Mouse (Mus musculus): ENCODE measurements around the gene Asic2.

Gene Asic2

DNA sequence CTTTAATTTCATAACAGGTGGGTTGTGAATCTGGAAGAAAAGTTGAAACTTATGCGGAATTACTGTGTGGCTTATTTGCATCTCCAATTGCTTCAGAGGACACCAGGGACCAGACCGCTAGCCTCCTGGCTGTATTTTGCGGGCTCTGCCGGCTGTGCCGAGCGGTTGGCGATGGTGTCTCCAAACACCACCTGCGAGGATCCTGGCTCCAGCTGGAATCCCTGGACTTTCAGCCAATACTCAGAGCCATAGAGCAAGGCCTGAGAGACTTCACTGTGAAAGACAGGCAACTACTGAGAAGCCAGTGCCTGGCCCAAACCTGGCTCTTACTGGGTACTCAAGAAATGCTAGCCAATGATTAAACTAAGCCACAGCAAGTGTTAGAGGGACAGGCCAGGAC is 953.5 kb downstream of the Asic2 start:
- no peak for DNase-seq (ENCODE audit: low read depth, low spot score)

DNA sequence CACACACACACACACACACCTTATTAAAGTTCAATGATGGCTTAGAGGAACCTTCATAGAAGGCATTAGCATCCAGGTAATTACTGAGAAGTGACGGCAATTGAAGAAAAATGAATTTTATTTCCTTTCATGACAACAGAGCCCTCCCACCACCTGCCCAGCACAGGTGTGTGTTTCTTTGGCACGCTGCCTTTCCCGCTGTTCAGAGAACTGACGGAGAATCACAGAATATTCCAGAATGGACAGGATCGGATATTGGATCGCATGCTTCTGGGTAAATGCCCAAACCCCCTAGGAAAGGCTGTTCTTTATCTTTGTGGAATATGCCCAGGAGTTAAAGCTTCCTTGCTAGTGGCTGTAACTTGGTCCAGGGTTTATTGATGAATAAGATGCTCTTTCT is 954.8 kb downstream of the Asic2 start:
- DNase-seq (ENCODE audit: low read depth, low spot score) = no peak

DNA sequence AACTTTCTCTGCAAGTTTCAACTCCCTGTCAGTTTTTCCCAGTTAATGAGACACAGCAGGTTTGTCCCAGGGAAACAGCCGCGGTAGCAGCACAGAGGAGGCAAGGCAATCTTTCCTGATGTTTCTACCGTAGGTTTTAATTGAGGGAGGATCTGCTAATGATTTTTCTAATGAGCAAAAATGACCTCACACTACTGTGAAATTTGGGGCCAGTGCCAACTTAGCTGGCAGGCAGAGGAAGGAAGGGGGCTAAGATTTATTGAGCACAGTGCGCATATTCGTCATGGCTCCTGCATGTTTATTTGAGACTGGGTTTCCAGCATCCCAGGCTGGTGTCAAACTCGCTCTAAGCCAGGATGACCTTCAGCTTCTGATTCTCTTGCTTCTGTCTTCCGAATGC is 957.5 kb downstream of the Asic2 start:
- no peak for DNase-seq (ENCODE audit: low read depth, low spot score)

DNA sequence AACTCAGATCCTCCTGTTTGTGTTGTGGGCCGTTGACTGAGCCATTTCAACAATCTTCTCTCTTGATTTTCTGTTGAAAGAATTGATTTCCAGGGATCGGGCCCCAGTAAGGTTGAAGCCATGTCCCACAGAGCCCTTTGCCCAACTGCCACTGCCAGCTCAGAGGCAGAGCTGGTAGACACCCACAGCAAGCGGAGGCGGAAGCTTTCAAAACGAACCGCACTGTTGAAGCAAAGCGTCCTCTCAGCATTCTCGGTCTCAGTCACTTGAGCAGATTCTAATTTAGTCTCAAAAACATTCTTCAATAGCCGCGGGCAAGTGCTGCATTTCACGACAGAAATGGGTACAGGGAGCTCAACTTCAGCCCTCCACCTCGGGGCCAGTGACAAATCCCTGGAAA is 958.9 kb downstream of the Asic2 start:
- DNase-seq (ENCODE audit: low read depth, low spot score) = no peak

DNA sequence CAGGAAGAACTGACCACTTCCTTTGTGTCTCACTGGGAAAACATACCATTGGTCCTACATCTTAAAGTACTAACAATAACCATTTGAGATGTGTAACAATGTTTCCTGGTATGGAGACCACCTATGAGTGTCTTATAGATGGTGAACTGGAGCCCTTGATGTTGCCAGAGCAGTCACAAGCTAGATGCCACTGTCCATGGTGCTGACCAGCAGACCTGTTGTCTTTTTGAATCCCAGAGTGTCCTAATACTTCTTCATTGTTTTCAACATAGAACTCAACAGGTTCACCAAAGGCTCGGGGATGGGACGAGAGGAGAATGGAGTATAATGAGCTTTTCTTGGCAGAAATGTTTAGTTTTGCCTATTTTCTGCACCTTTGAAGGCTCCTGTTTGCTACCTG is 962.4 kb downstream of the Asic2 start:
- peak; percentile 62 for DNase-seq (ENCODE audit: low read depth, low spot score)

DNA sequence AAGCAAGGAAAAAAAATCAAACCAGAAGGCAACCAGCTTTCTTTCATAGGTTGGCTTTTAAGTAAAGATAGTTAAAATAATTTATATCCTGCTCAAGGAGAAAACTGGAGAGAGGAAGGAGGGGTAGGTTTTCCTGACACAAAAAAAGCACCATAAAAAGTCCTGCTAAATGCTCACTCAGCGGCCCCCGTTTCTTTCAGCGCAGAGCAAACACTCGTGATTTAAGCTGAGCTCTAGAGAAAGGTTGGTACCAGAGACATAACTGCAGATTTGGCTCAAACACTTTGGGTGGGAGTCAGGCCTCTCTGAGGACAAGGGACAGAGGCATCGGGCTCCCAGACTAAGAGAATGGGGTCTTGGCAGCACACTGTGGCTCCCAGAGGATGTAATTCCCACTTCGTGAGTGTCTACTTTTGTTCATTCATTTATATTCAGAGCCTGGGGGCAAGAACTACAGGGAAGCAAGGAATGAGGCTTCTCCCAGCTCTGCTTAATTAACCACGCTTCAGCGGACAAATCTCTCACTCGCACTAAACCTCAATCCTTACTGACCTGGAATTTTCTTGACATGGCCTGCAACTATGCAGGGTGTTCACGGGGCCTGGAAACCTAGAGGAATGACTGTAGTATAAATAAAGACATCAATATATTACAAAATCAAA is 965.4 kb downstream of the Asic2 start:
- no peak for DNase-seq (ENCODE audit: low read depth, low spot score)

DNA sequence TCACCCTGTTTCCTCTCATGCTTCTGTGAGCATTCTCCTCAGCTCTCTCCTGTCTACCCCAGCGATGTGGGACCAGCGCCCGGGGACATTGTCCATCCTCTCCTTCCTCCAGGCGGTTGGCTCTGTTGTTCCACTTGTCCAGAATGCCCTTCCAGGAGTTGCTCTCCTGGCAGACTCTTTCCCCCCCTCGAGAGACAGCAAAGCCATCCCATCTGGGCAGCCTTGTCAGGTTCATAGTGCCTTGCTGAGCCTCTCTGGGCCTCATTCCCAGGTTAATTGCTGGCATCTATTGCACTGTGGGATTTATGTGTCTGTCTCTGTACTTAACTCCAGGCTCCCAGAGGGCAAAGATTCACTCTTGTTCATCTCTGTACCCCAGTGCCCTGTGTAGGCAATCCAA is 972.6 kb downstream of the Asic2 start:
- no peak for DNase-seq (ENCODE audit: low read depth, low spot score)

DNA sequence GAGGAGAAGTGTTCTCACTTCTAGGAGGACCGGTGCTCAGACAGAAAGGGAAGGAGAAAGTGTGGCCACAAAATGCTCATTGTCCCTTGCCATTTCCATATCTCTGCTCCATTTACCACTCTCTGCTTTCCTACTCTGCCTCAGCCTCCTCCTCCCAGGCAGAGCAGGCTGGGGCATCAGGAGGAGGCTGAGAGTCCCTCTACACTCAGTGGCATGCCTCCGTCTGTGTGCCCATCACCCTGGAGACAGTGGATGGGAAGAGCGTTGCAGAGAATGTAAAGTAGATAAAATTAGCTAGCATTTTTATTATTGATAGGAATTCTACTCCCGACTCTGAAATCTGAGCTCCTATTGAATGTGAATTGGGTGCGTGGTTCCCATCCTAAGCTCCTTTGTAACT is 984.7 kb downstream of the Asic2 start:
- DNase-seq (ENCODE audit: low read depth, low spot score) = no peak

DNA sequence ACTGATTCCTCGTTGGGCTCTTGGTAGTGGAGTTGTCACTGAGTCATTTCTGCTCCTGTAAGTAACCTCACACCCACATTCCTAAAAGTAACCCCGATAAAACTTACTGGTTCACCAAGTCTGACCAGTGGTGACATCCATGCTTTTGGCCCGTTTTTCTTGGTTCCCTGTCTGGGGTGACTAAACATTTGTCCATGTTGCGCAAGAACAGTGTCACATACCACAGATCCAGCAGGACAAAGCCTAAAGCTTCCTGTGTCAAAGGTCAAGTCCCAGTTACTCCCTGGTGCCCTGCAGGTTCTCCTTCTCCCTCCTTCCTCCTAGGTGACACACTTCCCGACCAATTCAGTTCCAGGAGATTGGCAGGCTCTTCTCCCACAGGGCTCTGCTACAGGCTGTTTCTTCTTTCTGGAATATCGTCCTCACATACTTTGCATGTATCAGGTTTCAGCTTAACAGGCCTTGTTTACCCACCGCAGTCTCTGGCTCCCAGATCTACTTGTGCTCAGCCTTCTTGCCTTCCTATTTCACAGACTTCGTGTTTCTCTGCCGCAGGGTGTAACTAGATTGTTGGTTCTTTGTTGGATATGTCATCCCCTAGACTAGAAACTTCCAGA is 991.9 kb downstream of the Asic2 start:
- no peak for DNase-seq (ENCODE audit: low read depth, low spot score)

DNA sequence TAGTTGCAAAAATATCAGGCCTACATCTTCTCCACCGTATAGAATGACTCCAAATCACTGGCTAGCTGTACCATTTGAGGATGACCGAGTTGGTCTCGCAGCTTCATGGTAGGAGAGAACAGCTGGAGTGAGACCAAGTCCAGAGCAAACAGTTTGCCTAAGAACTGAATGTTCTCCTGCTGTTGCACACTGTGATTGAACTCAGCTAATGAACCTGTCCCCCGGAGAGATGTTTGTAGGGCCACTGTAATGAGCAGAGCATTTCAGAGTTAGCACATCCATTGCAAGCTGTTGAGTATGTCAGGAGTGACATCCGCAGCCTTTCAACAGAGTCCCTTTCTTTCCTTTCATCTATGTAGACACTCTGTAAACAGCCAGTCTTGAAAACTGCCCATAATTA is 993.6 kb downstream of the Asic2 start:
- DNase-seq (ENCODE audit: low read depth, low spot score) = no peak

DNA sequence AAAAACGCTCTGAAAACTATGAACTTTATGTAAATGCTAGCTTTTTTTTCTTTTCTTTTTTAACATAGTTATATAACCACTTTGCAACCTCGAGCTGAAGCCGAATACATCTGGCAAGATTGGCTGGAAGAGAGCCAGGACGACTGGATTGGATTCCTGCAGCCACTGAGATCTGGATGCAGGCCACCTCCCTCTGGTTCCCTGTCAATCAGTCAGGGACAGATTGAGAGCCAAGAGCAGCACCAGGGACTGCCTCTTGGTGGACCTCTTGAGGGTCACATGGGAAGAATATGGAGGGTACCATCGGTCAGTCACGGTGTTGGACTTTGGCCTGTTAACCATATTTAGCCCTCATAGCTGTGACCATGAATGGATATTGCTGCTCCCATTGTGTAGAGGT is 994.3 kb downstream of the Asic2 start:
- DNase-seq (ENCODE audit: low read depth, low spot score) = no peak

DNA sequence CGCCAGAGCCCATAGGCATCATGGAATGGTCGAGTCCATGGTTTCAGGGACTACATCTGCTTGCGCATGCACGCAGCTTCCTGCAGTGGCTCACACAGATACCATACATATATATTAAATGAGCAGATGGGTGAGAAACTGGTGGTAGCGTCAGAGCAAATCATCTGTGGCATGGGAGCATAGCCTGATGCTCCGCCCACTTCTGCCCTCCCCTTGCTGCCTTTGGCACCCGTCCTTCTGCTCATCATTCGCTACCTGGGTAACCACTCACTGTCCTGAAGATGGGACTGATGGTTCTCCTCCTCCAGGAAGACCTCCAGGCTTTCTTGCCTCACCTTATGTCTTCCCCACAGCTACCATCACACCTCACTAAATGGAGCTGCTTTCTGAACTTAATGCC is 995.0 kb downstream of the Asic2 start:
- no peak for DNase-seq (ENCODE audit: low read depth, low spot score)

DNA sequence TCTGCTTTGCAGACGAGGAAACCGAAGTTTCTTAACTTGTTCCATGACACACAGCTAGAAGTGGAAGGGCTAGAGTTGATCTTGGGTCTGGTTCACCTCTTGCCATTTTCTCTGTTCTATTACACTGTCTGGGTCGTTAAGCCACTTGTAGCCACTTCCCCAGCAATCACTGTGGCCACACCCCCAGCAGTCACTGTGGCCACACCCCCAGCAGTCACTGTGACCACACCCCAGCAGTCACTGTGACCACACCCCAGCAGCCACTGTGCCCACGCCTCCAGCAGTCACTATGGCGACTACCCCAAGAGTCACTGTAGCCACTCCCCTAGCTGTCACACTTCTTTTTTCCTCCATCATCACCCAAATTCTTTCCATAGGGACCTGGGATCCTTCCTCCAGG is 1000.7 kb downstream of the Asic2 start:
- DNase-seq (ENCODE audit: low read depth, low spot score) = peak; percentile 85

DNA sequence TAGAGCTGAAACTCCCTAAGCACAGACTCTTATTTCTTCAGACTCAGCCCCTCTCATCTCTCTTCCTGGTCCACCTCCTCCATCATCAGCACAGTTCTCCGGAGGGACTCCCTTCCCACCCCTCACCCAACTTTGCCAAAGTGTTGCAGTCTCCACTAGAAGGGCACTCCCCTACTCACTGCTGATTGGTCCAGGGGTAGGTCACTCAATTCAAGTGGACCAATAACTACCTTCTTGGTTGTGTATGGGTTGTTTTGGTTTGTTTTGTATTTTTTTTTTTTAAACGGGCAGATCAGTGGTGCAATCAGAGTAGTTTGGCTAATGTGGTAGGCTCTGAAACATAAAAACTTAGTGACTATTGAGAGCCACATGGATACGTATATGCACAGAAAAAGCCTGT is 1002.2 kb downstream of the Asic2 start:
- peak; percentile 25 for DNase-seq (ENCODE audit: low read depth, low spot score)

DNA sequence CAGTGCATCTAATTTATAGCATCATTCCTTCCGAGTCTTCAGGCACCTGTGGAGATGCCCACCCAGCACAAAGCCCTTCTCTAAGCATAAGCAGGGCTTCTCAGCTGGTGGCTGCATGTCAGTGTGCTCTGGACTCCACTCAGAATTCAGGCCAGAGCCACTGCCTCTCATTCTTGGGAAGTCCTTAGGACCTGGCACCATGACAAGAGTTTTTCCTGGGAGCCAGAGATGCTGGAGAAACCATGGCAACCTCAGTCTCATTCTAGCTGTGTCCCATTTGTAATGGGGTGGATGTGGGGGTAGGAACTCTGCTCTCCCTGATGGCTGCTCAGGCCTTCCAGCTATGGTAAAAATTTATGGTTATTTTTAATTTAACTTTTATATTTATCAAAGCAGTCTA is 1006.9 kb downstream of the Asic2 start:
- no peak for DNase-seq (ENCODE audit: low read depth, low spot score)

DNA sequence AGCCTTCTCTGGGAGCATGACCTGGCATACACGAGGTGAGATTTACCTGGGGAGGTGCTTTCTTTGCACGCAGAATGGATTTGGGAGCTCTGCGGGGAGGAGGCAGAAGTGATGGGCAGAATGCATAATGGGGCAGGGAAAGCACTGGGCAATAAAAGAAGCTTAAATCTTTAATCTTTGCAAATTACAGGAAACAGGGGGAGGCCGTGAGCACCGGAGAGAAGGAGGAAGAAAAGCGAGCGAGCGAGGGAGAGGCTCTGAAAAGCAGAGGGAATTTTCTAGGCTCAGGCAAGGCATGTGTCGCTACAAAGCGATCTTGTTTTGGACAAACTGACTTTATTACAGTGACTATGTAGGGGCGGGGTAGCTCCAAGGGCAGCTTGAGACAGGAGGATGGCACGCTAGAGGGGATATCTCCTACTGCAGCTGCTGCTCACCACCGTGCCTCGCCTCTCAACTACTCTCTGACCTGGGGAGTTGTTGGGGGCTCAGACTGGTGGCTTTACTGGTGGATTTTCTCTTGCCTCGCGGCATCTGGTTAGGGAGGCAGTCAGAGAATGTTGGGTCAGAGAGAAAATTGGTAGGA is 1010.1 kb downstream of the Asic2 start:
- DNase-seq (ENCODE audit: low read depth, low spot score) = no peak

DNA sequence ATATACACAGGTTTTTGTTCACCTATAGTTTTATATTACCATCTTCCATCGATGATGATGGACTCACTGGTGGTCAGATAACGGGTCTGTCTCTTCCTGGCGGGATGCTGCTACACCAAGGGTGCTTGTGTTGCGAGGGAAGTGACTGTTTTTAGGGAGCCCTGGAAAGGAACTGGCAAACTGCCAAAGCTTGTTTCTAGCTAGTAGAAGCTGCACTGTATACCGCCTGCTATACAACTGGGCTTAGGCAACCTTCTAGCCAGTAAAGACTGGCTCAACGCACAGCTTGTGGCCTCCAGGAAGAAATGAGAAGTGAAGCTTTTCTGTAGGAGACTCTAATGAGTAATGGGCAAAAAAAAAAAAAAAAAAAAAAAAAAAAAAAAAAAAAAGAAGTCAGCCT is 1012.3 kb downstream of the Asic2 start:
- no peak for DNase-seq (ENCODE audit: low read depth, low spot score)

DNA sequence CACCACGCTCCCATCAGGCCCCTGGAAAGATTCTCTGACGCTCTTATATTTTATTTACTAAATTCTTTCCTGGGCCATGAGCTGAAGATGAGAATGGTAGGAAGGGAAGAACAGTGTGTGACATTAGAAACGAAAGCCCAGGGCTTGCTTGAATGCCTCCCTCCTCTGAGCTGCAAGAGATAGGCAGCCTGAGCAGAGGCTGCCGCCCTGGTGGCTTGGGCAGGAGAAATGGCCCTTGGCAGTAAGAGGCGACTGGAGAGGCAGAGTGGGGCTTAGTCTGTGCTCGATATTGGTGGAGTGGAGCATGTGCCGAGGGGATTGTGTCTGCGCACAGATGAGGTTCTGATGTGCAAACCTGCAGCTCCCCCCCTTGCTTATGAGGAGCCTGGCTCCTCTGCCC is 1014.1 kb downstream of the Asic2 start:
- no peak for DNase-seq (ENCODE audit: low read depth, low spot score)

DNA sequence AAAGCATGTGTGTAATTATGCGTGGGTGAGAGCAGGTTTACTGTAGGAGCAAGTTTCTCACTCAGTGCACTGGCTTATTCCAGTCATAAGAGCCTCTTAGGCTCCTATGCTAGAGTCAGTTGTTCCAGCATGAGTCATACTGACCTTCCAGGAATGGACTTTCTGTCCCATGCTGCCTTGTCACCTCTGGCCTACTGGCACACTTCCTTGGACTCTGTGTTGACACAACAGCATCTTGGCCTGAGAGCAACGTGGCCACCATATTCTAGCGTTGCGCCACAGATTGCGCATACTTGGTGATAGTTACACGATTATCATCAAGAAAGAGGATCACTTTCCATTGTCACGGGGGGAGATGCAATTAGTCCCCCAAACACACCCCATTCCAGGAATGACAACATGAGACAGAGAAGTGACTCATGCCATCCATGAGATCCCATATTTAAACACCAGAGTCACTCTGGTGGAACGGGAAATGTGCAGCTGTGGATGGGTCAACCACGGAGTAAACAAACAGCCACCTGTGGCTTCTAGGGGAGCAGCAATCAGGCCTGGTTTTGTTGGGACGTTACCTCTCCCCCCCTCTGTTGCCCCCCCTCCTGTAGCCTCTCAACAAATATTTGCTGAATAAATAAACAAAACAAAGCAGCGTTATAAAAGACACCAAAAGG is 1019.1 kb downstream of the Asic2 start:
- no peak for DNase-seq (ENCODE audit: low read depth, low spot score)

DNA sequence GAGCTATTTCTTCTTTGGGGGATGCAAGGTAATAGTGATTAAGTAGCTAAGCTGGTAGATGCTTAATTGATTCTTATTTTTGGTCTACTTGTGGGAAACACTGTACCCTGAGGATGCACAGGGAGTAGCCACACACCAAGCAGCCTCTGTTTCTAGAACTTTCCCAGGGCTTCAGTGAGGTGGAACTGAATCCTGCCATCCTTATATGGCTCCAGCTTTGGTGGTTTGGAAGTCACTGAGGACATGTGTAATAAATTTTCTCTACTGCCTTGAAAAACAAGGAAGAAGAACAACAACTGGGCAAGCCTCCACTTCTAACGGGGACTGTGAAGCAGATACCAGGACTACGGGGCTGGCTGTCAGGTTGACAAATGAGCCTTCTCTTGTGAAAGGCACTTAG is 1020.2 kb downstream of the Asic2 start:
- no peak for DNase-seq (ENCODE audit: low read depth, low spot score)

DNA sequence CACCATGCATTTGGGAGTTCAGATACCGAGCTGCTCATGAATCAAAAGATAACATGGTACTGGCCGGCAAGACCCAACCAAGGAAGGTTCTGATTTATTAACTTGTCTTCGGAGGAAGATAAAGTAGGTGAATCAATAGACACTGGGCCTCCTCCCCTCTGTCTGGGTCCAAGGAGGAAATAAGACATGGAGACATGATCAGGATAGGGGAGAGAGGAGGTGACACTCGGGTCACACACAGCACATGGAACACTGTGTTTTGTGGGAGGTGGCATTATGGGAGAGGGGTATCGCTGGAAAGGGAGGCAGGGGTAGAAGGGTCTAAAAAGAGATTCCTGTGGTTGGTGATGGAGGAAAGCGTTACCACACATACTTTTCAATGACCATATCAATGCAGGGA is 1022.1 kb downstream of the Asic2 start:
- DNase-seq (ENCODE audit: low read depth, low spot score) = no peak

DNA sequence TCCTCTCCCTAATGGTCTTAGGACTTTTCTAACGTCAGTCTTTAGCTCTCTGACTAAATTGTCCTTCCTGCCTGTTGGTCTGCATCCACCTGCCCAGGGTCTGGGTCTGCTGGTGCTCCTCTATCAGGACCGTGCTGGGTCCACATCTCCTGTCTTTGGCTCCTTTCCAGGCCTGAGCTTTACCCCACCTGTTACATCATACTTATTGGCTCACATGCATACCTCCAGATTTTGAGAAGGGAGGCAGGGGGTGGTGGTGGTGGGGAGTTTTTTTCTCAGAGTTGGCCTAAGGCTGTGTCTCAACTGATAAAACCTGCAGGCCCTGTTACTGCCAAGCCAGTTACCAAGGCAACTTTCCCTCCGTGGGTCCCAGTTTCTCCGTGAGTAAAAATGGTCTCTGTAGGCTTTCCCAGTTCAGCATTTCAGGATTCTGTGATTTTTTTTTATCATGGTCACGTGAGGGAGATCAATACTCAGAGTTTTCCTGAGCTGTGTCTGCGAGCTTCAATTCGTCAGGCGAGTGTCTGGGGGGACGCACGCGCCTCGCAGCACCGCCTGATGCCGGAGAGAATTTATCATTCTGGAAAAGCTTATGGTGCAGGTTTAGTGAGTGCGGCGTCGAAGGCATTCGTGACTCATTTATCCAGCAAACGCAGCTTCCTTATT is 1044.8 kb downstream of the Asic2 start:
- DNase-seq (ENCODE audit: low read depth, low spot score) = no peak

All from ZHBTc4 (cell line).